Mouse (Mus musculus) liver, embryonic 11.5 days (tissue): Measurements from ENCODE around the gene L1cam. TPM values are rescaled to one million over a fixed set of nuclear protein-coding genes. Genes with fewer than 3 reads are reported as not detected.
A peak's percentile ranks its signal among the peaks of the same experiment; 100 is the strongest.

Experiments used
- ATAC-seq: fragments of 200-750 bp; cut with Nextera tagmentation; replicated peaks from 2 replicates; pipeline ENCODE4 v1.8.0; 2017; ENCODE audit warnings: moderate number of reproducible peaks, mild to moderate bottlenecking, moderate TSS enrichment, moderate library complexity; ENCODE audit not compliant: low FRiP score
- DNase-seq: peaks from one replicate; pipeline ENCODE4 v3.0.0-alpha.2; 2017; ENCODE audit warnings: low spot score
- H3K27ac ChIP-seq: fragments of 300-500 bp; sonication (generic); 2 replicates; pipeline ENCODE4 v1.5.1; 2014; ENCODE audit warnings: mild to moderate bottlenecking, low read depth, low read length, control low read depth
- H3K27me3 ChIP-seq: fragments of 300-500 bp; sonication (generic); replicated peaks from 2 replicates; pipeline ENCODE4 v1.6.1; 2014; ENCODE audit warnings: low read length, mixed read lengths; ENCODE audit not compliant: control insufficient read depth, insufficient read depth
- H3K36me3 ChIP-seq: fragments of 300-500 bp; sonication (generic); 2 replicates; pipeline ENCODE4 v1.6.1; 2014; ENCODE audit warnings: mild to moderate bottlenecking, low read length, moderate library complexity, mixed read lengths; ENCODE audit not compliant: control insufficient read depth, insufficient read depth
- H3K4me1 ChIP-seq: fragments of 300-500 bp; sonication (generic); replicated peaks from 2 replicates; pipeline ENCODE4 v1.6.1; 2014; ENCODE audit warnings: low read length, mixed read lengths; ENCODE audit not compliant: control insufficient read depth, insufficient read depth
- H3K4me2 ChIP-seq: fragments of 300-500 bp; sonication (generic); 2 replicates; pipeline ENCODE4 v1.6.1; 2014; ENCODE audit warnings: mild to moderate bottlenecking, control low read depth, moderate library complexity
- H3K4me3 ChIP-seq: fragments of 300-500 bp; sonication (generic); 2 replicates; pipeline ENCODE4 v1.5.1; 2014; ENCODE audit warnings: low read depth, low read length, control low read depth
- H3K9ac ChIP-seq: fragments of 300-500 bp; sonication (generic); 2 replicates; pipeline ENCODE4 v1.6.1; 2014; ENCODE audit warnings: low read depth, low read length, control low read depth
- H3K9me3 ChIP-seq: fragments of 300-500 bp; sonication (generic); 2 replicates; pipeline ENCODE4 v1.6.1; 2016; ENCODE audit warnings: low read length, inconsistent platforms, mixed read lengths; ENCODE audit not compliant: control insufficient read depth
- WGBS: fragments of 180-500 bp; shearing (Covaris S2); extraction: QIAGEN DNeasy Blood & Tissue Kit; methylation state at CpG from one replicate; pipeline ENCODE4 v1.1.7; 2014; 5-methylcytosine and 5-hydroxymethylcytosine counted together
- polyA plus RNA-seq: library from polyadenylated mRNA; unstranded; fragments of >200 nt; fragmentation: Nextera tagmentation; extraction: Ambion mirVana; gene quantifications from 2 replicates; pipeline ENCODE4 v1.2.1, GENCODE M21; 2014

L1cam gene
- polyA plus RNA-seq, 1 experiment from 2014 or later: 0.95 TPM

DNA sequence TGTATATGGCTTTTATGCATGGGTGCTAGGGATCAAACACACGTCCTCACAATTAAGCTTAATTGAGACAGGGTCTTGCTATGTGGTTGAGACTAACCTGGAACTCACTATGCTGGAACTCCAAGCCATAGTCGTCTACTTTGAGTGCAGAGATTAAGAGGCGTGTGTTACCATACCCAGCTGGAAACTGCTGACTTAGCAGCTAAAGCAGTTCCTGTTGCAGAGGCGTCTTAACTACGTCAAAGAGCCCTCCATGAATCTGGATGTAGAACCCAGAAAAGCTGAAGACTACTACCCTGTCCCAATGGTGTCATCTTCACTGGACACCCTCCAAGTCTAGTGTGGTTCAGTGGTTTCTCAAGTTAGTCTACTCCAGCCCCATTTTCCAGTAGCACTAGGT lies 22.7 kb upstream of the L1cam start:
- Histone ChIP-seq H3K36me3 (no peaks in the 10 kb centered on the region; the same call in 1 of the 2 replicates), H3K4me1 (no peaks in the 10 kb centered on the region; the same call in none of the 2 replicates), H3K27me3 (peaks cover 2% of the 10 kb centered on the region; the same call in 1 of the 2 replicates), H3K9me3 (no peaks in the 10 kb centered on the region), H3K4me3 (no peak overlapping the region), H3K27ac (no peak overlapping the region), H3K4me2 (no peak overlapping the region), H3K9ac (no peak overlapping the region)
- ATAC-seq (no peak), DNase-seq (no peak)
- 85% methylated on average over 5 of the region's 5 CpGs for WGBS

DNA sequence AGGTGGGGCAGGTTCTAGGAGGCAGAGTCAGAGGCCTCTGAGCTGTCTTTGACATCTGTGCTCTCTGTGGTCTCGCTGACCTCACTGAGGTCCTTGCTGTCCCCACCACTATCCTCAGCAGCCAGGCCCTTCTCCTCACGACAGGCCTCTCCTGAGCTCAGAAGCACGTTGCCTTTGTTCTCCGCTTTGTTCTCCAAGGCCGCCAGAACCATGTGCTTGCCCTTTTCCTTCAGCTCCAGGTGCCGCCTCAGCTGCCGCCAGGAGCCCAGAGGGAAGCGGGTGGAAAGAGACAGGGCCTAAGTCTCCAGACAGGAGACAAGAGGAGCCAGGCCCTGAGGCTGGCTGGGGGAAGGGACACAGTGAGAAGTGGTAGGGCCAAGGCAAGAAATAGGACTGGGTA lies 21.0 kb upstream of the L1cam start:
- Histone ChIP-seq H3K27ac (no peak overlapping the region), H3K36me3 (no peaks in the 10 kb centered on the region; the same call in 1 of the 2 replicates), H3K4me3 (no peak overlapping the region), H3K4me1 (no peaks in the 10 kb centered on the region; the same call in none of the 2 replicates), H3K4me2 (no peak overlapping the region), H3K27me3 (peaks cover 2% of the 10 kb centered on the region; the same call in 1 of the 2 replicates), H3K9ac (no peak overlapping the region), H3K9me3 (no peaks in the 10 kb centered on the region)
- DNase-seq: no peak
- ATAC-seq: no peak
- WGBS: 85% methylated on average over 8 of the region's 8 CpGs

DNA sequence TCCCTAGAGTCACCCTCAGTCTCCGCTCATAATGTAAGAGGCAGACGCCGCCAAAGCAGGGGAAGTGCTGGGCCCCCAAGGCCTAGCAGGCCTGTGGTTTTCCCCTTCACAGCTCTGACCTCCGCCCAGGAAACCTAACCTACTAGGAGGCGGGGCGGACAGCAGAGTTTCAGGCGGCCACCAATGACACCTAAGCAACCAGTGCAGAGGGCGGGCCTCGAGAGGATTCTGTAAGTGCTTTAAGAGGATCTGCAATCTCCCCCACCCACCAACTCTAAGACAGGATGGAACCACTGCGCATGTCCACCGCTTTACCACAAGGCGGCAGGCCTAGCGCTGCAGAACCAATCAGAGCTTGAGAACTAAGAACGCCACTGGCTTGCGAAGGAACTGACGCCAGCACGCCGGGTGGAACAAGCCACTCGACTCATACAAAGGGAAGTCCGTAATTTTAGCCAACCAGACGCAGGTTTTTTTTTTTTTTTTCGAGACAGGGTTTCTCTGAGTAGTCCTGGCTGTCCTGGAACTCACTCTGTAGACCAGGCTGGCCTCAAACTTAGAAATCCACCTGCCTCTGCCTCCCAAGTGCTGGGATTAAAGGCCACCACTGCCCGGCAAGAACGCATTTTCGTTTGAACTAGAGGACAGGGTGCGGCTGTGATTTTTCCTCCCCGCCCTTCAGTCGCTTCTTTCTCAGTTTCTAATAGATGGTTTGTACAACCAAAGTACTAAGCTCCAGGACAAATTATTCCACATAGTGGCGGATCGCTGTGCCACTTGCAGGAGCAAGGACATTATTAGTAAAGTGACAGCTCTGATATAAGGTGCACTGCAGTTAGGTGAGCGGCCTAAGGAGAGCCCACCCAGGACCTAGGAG lies 19.2 kb upstream of the L1cam start:
- ATAC-seq: peak; percentile 95
- DNase-seq: peak; percentile 79
- Histone ChIP-seq H3K9ac (no peak overlapping the region), H3K27ac (peak overlapping the region; percentile 70), H3K36me3 (no peaks in the 10 kb centered on the region; the same call in 1 of the 2 replicates), H3K27me3 (peaks cover 6% of the 10 kb centered on the region; the same call in 1 of the 2 replicates), H3K4me1 (peaks cover 2% of the 10 kb centered on the region), H3K9me3 (no peaks in the 10 kb centered on the region), H3K4me3 (peak overlapping the region; percentile 34), H3K4me2 (peak overlapping the region; percentile 64)
- 22% methylated on average over 31 of the region's 31 CpGs for WGBS

DNA sequence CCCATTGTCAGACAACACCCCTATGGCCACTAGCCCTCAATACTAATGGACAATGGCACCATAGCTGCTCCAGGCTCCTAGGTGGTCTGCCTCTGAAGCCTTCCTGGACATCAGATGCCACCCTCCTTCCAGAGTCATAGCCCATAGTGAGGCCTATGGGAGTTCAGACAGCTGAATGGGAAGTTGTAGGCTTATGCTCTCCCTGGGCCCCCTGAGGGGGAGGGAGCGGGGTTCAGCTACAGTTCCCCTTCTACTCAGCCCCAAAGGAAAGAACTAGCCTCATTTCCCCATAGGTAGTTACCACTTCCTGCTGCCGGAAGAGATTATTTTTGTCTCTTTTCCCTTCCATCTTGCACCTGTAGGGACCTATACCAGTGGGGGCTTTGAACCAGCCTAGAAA lies 15.7 kb upstream of the L1cam start:
- Histone ChIP-seq H3K9me3 (no peaks in the 10 kb centered on the region), H3K9ac (no peak overlapping the region; the same call in 1 of the 2 replicates), H3K27ac (peak overlapping the region; percentile 56), H3K36me3 (no peaks in the 10 kb centered on the region), H3K4me2 (peak overlapping the region; percentile 75), H3K4me3 (no peak overlapping the region), H3K4me1 (peaks cover 2% of the 10 kb centered on the region), H3K27me3 (peaks cover 3% of the 10 kb centered on the region; the same call in 1 of the 2 replicates)
- 64% methylated on average over 2 of the region's 2 CpGs for WGBS
- no peak for ATAC-seq
- DNase-seq: no peak

DNA sequence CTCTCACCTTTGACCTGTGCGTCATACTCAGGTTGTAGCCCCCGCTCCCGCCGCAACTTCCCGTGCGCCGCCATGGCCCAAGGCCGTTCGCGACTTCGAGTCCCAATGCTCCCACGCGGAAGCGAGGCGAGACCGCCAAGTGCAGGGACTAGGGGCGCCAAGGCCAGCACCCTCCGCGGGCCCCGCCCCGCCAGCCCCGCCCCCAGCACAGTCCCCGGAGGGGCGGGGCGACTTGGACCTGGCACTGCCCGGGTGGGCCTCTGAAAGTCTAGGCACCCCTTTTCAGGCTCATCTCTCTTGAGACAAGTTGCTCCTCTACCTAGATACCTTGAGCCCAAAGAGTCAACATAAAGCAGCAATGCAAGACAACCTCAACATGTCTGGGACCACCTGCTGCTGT lies 15.3 kb upstream of the L1cam start:
- Histone ChIP-seq H3K36me3 (no peaks in the 10 kb centered on the region), H3K9me3 (no peaks in the 10 kb centered on the region), H3K27ac (peak overlapping the region; percentile 56), H3K27me3 (peaks cover 3% of the 10 kb centered on the region; the same call in 1 of the 2 replicates), H3K4me2 (peak overlapping the region; percentile 75), H3K9ac (peak overlapping the region; percentile 62), H3K4me3 (peak overlapping the region; percentile 40), H3K4me1 (peaks cover 2% of the 10 kb centered on the region)
- 16% methylated on average over 24 of the region's 26 CpGs for WGBS
- ATAC-seq (peak; percentile 46; the same call in 1 of the 2 replicates), DNase-seq (peak; percentile 46)

DNA sequence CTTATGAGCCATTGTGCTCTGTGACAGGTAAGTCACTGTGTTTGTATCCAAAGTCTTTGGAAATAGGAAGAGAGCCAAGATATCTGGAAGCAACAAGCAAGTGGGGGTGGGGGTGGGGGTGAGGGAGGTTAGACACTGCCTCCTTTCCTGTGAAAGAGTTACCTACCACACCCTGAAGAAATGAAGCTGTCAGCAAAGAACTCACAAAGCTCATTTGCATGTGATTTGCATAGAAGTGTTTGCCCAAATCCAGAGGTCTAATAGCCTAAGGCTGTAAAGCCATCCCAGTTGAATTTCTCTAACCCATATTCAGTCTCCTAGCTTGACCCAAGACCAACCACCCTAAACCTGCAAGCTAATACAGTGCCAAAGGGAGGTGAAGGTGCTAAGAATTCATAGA lies 14.5 kb upstream of the L1cam start:
- no peaks in the 10 kb centered on the region for H3K9me3 ChIP-seq
- H3K4me3 ChIP-seq: peak overlapping the region; percentile 40
- no peaks in the 10 kb centered on the region for H3K36me3 ChIP-seq
- peaks cover 2% of the 10 kb centered on the region for H3K4me1 ChIP-seq
- peak overlapping the region; percentile 75 for H3K4me2 ChIP-seq
- peaks cover 3% of the 10 kb centered on the region; the same call in 1 of the 2 replicates for H3K27me3 ChIP-seq
- peak overlapping the region; percentile 56; the same call in 1 of the 2 replicates for H3K27ac ChIP-seq
- no peak for DNase-seq
- no peak for ATAC-seq
- H3K9ac ChIP-seq: no peak overlapping the region; the same call in 1 of the 2 replicates

DNA sequence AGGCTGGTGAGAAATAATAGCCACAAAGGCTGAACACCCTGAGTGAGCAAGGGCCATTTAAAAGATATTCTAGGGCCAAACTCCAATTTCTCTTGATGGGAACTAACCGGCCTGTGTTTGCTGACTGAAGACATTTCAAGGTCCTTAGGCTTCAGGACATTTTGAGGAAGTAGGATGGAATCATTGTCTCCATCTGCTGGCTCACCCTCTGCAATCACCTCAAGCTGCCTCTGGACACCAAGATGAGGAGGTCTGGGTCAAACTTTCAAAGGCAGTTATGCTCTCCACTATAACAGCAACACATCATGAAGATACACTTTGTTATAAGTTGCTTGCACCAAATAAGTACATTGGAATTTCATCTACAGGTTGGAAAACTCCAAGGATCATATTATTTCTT lies 14.1 kb upstream of the L1cam start:
- Histone ChIP-seq H3K4me2 (peak overlapping the region; percentile 75), H3K4me1 (peaks cover 2% of the 10 kb centered on the region), H3K27me3 (peaks cover 3% of the 10 kb centered on the region; the same call in 1 of the 2 replicates), H3K4me3 (peak overlapping the region; percentile 40), H3K36me3 (no peaks in the 10 kb centered on the region), H3K9me3 (no peaks in the 10 kb centered on the region), H3K9ac (no peak overlapping the region), H3K27ac (no peak overlapping the region)
- no peak for DNase-seq
- 31% methylated on average over 1 of the region's 1 CpGs for WGBS
- no peak for ATAC-seq

DNA sequence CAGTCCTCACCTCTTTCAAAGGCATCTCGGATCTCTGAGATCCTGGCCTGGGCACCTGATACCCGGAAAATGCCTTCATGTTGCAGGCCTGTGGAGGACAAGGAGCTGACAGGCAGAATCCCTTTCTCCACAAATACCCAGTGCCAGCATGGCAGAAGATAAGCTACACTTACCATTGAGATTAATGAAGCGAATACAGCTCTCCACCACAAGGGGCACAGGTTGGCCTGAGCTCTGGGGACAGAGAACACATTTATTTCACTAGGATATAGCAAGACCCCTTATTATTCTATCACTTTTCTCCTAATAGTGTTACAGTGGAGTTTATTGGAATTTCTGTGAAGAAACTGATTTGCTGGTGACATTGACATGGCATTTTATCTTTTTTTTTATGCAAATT lies 2.1 kb upstream of the L1cam start:
- no peak overlapping the region for H3K4me2 ChIP-seq
- no peaks in the 10 kb centered on the region for H3K4me1 ChIP-seq
- WGBS: 66% methylated on average over 3 of the region's 3 CpGs
- ATAC-seq (no peak), DNase-seq (no peak)
- no peaks in the 10 kb centered on the region for H3K27me3 ChIP-seq
- no peaks in the 10 kb centered on the region for H3K9me3 ChIP-seq
- H3K27ac ChIP-seq: no peak overlapping the region
- H3K9ac ChIP-seq: no peak overlapping the region
- no peaks in the 10 kb centered on the region for H3K36me3 ChIP-seq
- H3K4me3 ChIP-seq: no peak overlapping the region
